Mouse (Mus musculus): Measurements from ENCODE around the gene Angptl4. TPM values are rescaled to one million over a fixed set of nuclear protein-coding genes. Genes with fewer than 3 reads are reported as not detected.
A peak's percentile ranks its signal among the peaks of the same experiment; 100 is the strongest.

Angptl4 gene
- total and polyA plus RNA-seq, 3 experiments, result 44.5 to 131 (median 100) TPM

DNA sequence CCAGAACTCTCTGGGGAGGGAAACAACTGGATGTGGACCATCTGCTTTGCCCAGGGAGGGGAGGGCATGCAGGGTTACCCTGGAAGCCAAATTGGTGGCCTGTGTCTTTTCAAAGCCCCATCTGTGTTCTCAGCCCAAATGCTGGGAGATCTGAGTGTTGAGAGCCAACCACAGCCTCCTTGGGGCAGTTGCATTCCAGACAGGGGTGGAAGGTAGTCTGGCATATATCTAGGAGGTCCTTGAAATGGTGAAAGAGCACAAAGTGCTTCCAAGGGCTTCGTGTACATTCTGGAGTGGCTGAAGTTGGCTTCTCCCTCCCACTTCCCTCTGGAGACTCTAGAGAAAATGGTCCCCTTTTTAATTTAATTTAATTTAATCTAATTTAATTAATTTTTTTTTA, 23.1 kb upstream of the Angptl4 start:
- DNase-seq, result no peak

DNA sequence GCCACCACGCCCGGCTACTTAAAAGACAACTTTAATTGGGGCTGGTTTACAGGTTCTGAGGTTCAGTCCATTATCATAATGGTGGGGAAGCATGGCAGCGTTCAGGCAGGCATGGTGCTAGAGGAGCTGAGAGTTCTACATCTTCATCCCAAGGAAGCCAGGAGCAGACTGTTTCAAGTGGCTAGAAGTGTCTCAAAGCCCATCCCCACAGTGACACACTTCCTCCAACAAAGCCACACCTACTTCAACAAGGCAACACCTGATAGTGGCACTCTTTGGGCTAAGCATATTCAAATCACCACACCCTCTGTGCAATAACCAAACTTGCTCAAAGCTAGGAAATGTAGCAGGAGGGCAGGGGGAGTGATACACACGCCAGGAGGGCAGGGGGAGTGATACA, 22.6 kb upstream of the Angptl4 start:
- DNase-seq, result no peak

GRCm38 (mm10) chr17:33802221-33802620, 20.6 kb upstream of the Angptl4 start:
- no peak for DNase-seq

DNA sequence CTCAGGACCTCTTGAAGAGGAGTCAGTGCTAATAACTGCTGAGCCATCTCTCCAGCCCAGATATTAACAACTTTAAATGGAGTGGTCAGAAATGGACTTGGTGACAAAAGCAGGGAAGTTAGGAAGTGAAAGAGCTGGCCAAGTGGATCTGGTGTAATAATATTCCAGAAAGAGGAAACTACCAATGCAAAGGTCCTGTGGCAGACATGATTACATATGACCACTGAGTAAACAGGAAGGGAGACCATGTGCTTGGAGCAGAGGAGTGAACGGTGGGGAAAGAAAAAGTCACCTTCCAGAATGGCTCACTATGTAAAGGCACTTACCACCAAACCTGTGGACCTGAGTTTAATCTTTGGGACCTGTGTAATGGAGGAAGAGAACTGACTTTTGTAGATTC, 17.6 kb upstream of the Angptl4 start:
- no peak for DNase-seq

GRCm38 (mm10) chr17:33798306-33798705, 16.7 kb upstream of the Angptl4 start:
- DNase-seq, result no peak

DNA sequence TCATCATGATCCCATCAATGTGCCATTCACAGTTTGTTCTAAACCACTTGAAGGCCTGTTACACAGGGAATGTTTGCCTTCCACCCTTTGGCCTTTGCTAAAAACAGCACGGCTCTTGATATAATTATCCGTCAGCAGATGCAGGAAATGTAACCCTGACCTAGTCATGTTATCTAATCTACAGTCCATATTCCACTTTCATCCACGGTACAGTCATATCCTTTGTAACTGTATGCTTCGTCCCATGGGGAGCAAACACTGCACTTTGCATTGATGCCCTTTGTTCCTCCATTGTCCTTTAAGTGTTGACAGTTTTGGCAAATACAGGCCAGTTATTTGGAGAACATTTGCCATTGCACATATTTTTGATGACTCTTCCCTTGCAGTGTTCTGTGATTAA, 7.1 kb upstream of the Angptl4 start:
- no peak for DNase-seq

DNA sequence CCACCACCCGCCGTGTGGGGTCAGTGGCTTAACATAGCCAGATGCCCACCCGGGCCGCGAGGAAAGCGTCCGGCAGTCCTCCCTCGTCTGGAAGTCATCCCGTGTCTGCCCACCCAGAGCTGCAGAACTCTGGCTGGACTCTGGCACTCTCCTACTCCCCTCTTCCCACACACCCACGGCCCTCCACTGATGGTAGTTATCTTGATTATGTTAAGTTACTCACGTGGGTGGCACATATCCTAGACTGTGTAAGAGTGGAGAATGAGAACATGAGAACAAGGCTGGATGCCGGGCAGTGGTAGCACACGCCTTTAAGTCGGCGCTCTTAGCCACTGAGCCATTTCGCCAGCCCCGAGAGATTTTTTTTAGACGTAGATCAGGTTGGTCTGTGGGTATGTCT, 4.7 kb upstream of the Angptl4 start:
- DNase-seq, result no peak

DNA sequence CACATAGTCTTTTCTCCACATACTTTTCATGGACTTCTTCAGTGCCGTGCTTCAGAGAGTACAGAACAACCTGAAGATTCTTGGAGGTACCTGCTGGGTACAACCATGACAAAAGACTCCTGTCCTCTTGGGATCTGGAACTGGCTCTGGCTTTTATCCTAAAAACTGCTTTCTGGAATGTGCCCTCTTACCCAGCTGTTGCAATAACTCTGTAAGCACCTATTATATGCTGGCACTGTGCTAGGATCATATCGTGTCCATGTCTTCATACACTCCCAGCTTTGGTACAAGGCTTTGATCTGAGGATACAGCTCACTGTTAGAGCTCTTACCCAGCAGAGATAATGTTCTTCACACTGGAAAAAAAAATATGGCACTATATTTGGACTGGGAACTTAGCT, 3.3 kb upstream of the Angptl4 start:
- no peak for DNase-seq

DNA sequence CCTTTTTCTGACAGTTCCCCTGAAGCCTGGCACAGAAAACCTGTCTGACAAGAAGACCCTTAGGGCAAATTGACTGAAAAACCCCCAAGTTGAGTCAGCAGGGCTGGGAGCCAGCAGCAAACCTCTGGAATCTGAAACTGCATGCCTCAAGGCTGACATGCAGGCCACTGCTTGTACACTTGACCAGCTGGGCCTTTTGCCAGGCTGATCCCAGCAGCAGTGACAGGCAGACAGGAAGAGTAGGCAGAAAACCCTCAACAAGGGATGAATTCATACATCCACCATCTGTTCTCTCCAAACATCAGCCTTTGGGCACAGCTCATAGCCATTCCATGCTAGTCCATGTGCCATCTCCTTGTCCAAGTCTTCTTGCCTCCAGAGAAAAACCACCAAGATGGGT, 1.8 kb upstream of the Angptl4 start:
- peak; percentile 92 for DNase-seq

- DNase-seq, result no peak
Measured at GRCm38 (mm10) chr17:33782067-33782466, 437 bp upstream of the Angptl4 start.

GRCm38 (mm10) chr17:33780431-33780830, 1.2 kb downstream of the Angptl4 start:
- DNase-seq, result peak; percentile 63

DNA sequence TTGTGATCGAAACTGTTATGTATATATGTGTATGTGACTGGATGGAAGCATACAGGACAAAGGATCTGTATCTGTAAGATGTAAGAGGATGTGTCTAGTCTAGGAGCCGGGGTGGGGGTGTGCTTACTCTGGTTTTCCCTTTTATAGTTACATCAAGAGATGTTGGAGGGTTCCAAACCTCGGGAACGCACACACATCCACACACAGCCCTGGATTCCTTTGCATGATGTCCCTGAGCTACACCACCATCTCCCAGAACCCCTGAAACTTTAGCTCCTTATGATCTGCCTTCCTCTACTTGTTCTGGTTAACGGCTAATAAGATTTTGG, 1.7 kb downstream of the Angptl4 start:
- DNase-seq, result peak; percentile 12

- peak; percentile 91 for DNase-seq
Measured at GRCm38 (mm10) chr17:33779271-33779966, 2.2 kb downstream of the Angptl4 start.

DNA sequence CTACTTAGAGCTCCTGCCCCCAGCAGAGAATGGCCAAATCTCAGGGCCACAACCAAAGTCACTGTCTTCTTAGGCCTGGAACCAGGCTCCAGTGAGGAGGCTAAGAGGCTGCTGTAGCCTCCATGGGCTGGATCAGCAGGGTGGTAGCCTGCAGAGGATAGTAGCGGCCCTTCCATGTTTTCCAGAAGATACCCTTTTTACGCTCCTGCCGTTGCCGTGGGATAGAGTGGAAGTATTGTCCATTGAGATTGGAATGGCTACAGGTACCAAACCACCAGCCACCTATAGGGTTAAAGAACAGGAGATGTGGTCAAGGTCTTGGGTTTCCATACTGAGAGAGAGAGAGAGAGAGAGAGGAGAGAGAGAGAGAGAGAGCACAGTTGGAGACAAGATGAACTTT, 6.3 kb downstream of the Angptl4 start:
- no peak for DNase-seq

GRCm38 (mm10) chr17:33774573-33775155, 7.0 kb downstream of the Angptl4 start:
- no peak for DNase-seq

DNA sequence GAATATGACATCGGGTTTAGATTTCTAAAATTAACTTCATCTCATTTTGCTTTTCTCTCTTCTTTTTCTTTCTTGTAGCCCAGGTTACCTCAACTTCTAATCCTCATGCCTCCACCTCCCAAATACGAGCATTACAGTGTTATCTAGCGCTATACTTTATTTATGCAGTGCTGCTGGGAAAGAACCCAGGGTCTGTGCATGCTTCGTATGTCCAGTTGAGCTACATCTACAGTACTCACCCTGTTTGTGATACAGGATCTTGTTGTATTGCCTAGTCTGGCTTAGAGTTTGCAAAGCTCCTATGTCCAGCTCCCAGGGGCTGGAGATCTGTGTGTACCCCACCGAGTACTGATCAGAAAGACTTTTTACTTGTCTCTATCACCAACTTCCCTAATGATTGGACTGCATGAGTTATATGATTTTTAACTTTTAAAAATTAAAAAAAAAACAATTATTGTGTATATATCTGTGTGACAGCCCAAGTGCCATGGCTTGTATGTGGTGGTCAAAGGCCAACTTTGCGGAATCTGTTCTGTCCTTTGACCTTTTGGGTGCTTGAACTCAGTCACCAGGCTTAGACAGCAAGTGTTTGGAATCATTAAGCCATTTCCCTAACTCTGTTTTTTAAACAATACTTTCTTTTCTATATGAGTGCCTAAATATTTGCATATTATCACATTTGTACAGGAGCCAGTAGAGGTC, 7.6 kb downstream of the Angptl4 start:
- DNase-seq, result no peak

DNA sequence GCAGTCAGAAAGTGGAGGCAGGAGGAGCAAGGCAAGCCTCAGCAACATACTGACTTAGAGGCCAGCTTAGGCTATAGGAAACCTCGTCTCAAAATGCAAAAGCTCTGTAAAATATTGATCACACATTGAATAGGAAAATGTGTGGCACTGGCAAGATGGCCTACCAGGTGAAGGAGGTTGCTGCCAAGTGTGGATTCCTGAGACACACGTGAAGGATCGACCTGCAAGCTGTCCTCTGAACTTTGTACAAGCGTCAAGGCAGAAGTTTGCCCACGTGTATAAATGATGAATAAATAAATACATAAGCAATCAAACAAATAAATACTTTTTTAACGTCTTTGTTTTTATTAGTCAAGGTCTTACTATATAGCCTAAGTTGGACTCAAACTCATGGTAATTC, 8.2 kb downstream of the Angptl4 start:
- no peak for DNase-seq

DNA sequence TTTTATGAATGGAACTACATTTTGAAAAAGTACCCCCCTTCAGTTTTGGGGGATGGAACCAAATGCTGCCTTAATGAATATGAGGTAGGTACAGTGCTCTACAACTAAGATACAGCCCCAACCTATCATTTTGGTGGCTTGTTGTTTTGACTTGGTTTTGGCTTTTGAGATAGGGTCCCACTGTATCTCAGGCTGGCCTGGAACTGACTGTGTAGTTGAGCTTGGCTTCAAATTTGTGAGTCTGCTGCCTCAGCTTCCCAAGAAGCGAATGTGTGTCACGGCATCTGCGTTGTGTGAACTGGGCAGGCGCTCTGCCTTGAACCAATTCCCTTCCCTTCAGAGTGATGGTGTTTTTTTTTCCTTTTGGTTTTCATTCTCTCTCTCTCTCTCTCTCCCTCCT, 10.0 kb downstream of the Angptl4 start:
- DNase-seq, result no peak

DNA sequence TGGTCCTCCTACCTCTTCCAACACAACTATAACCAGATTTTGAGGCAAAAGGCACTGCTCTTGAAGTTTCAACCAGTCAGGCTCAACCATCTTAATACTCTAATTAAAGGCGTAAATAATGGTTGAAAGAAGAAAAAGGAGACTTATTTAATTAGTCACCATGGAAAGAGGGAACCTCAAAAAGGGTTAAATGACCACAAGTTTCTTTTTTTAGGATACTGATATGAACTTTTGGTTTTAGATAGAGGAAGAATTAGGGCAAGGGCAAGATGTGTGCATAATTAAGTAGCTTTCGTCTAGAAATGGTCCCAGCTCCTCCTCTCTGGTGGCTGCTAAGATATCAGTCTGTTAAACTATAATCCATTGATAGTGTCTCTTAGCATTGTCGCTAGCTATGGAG, 15.2 kb downstream of the Angptl4 start:
- no peak for DNase-seq

DNA sequence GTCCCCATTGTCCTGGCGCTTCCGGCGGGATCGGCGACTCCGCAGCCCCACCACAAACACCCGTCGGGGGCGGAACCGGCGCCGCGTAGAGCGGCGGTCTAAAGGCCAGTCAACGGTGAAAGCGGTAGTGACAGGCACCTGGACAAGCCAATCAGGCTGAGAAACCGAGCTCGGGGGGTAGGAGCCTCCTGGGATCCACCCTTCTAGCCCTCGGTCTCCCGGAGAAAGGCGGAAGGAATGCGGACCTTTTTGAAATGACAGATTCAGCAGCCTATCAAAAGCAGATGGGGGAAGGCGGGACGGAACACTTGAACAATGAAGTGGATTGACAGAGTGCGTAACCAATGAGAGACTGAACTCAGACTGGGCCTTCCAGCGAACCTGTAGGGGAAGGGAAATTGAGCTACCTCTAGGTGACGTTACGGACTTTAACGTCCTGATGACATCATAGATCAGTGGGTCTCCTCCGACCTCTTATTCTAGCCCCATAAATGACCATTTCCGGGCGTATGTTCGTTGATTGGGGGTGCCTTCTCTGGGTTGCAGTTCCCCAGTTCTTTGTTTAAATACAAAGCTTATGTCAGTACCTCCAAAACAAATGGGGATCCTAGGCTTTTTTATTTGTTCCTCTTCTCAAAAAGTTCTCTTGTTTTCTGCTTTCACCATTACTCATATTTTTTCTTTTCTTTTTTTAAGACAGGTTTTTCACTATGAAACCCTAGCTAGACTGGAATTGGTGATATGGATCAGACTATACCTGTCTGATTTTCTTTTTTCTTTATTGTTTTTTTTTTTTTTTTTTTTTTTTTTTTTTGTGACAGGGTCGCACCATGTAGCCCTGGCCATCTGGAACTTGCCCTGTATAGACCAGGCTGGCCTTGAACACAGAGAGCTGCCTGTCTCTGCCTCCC, 21.1 kb downstream of the Angptl4 start, which contains the start of gene Rab11b:
Gene Rab11b (minus strand): TSS at position 276 of the 911 bp plus-strand sequence.
- peak; percentile 100 for DNase-seq

DNA sequence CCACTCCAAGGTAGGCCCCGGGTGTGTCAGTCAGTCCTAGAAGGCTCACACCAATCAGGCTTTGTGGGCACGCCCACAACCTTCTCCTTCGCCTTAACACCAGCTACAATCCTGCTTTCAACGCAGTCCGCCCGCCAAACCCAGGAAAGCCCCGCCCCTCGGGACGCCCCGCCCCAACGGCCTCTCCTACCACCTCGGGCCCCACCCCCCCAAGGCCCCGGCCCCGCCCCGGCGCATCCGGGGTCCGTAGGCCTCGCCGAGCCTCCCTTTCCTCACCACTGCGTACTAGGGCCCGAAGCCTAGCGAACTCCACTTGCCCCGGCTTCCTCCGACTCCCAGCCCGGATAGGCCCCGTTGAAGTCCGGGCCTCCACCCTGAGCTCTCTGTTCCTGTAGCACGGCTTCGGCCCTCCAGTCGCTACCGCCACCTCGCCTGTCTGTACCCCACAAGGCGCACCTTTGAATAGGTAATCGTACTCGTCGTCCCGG, 21.8 kb downstream of the Angptl4 start:
- peak; percentile 98 for DNase-seq

GRCm38 (mm10) chr17:33757231-33757630, 24.4 kb downstream of the Angptl4 start:
- peak; percentile 72 for DNase-seq

Data from adrenal gland, adult 2 months (tissue).